Mouse (Mus musculus): ENCODE results near the gene Ust. TPM values are rescaled to one million over a fixed set of nuclear protein-coding genes. Genes with fewer than 3 reads are reported as not detected.

The Ust gene
- polyA plus RNA-seq, 1 experiment from 2014 or later: 5.9 TPM

DNA sequence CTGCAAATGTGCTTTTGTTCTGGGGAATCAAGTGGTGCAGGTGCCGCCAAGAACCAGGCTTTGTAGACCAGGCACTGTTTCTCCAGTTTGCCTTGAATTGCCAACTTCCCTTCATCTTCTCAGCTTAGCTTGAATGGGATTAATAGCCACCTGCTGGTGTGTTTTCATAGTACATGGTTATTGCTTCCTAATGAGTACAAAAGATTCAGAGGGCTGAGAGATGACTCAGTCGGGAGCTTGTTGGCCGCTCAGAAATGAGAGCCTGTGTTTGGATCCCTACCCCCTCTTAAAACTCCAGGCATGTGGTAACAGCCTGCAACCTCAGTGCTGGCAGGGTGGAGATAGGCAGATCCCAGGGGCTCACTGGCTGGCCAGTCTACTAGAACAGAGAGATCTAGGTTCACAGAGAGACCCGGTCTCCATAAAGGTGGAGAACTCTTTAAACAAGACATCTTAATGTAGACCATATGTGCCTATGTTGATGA lies 127.3 kb downstream of the Ust start:
- Histone ChIP-seq H3K4me1 (ENCODE audit: control insufficient read depth, insufficient read depth, low read length) (no peaks in the 10 kb centered on the region), H3K9ac (ENCODE audit: low read length) (no peak overlapping the region), H3K9me3 (ENCODE audit: control insufficient read depth, low read length) (no peaks in the 10 kb centered on the region), H3K27me3 (ENCODE audit: control insufficient read depth, insufficient read depth, low read length) (no peaks in the 10 kb centered on the region), H3K4me2 (ENCODE audit: low read depth, severe bottlenecking) (no peak overlapping the region), H3K27ac (replicated peaks; ENCODE audit: low read depth, low read length) (no peak overlapping the region), H3K36me3 (ENCODE audit: control insufficient read depth, insufficient read depth, low read length) (no peaks in the 10 kb centered on the region), H3K4me3 (ENCODE audit: low read depth, low read length) (no peak overlapping the region)
- DNase-seq (ENCODE audit: low spot score) (no peak), ATAC-seq (ENCODE audit: insufficient number of reproducible peaks, low FRiP score, low TSS enrichment, low read depth) (0 out of 2 replicates have a peak, but pooled peaks have one; percentile 39)
- WGBS: 39% methylated on average over 4 of the region's 4 CpGs

DNA sequence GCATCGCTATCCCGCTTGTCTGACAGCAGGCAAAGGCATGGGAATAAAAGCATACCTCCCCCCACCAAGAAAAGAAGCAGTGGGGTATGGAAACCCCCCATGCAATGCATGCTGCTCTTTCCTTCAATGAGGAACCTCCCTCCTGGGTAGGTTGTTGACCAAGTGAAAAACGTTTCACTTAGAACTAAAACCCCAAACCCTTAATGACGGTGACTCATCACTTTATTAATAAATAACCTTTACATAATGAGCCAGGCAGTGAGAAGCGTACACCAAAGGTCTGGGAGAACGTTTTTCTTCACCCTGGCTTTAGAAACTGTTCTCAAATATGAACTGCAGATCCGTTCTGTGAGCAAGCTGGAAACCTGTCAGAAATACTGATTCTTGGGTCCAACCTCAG lies 130.4 kb downstream of the Ust start:
- WGBS: 88% methylated on average over 7 of the region's 7 CpGs

DNA sequence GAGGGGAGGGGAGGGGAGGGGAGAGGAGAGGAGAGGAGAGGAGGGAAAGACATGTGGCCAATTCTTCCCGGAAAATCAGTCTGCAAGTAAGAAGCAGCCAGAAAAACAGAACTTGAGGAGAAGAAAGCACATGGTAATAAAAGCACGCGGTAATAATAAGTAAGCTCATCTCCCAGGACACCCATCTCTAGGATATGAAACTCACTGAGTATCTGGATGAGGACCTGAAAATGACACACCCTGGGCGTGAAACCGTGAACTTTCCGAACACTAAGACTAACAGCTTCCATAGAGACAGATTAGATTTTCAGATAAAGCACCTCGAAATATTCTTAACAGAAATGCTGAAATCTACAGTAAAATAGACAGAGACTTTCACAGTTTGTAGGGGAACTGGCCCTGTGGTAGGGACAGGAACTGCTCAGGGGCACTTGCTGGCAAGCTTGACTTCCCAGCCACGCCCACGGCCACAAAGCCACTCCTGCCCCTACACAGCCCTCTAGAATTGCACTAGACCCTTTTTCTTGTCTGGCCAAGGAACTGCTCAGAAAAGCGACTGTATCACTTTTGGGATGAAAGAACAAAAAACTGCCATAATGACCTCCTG lies 148.6 kb downstream of the Ust start:
- ATAC-seq (ENCODE audit: insufficient number of reproducible peaks, low FRiP score, low TSS enrichment, low read depth) (no peak), DNase-seq (ENCODE audit: low spot score) (no peak)
- Histone ChIP-seq H3K36me3 (ENCODE audit: control insufficient read depth, insufficient read depth, low read length) (no peaks in the 10 kb centered on the region), H3K9ac (ENCODE audit: low read length) (no peak overlapping the region), H3K9me3 (ENCODE audit: control insufficient read depth, low read length) (no peaks in the 10 kb centered on the region), H3K4me1 (ENCODE audit: control insufficient read depth, insufficient read depth, low read length) (no peaks in the 10 kb centered on the region), H3K4me3 (ENCODE audit: low read depth, low read length) (no peak overlapping the region), H3K27ac (replicated peaks; ENCODE audit: low read depth, low read length) (no peak overlapping the region), H3K4me2 (ENCODE audit: low read depth, severe bottlenecking) (no peak overlapping the region), H3K27me3 (ENCODE audit: control insufficient read depth, insufficient read depth, low read length) (no peaks in the 10 kb centered on the region)
- 82% methylated on average over 10 of the region's 10 CpGs for WGBS

More for the DNA sequence above, 130.4 kb downstream of the Ust start:
- H3K9me3 ChIP-seq (ENCODE audit: control insufficient read depth, low read length): no peaks in the 10 kb centered on the region
- H3K4me2 ChIP-seq (ENCODE audit: low read depth, severe bottlenecking): no peak overlapping the region
- no peak overlapping the region for H3K9ac ChIP-seq (ENCODE audit: low read length)
- no peaks in the 10 kb centered on the region for H3K27me3 ChIP-seq (ENCODE audit: control insufficient read depth, insufficient read depth, low read length)
- ATAC-seq (ENCODE audit: insufficient number of reproducible peaks, low FRiP score, low TSS enrichment, low read depth): no peak
- no peak for DNase-seq (ENCODE audit: low spot score)
- no peak overlapping the region for H3K4me3 ChIP-seq (ENCODE audit: low read depth, low read length)
- no peak overlapping the region for H3K27ac ChIP-seq (replicated peaks; ENCODE audit: low read depth, low read length)
- no peaks in the 10 kb centered on the region for H3K36me3 ChIP-seq (ENCODE audit: control insufficient read depth, insufficient read depth, low read length)
- H3K4me1 ChIP-seq (ENCODE audit: control insufficient read depth, insufficient read depth, low read length): no peaks in the 10 kb centered on the region

DNA sequence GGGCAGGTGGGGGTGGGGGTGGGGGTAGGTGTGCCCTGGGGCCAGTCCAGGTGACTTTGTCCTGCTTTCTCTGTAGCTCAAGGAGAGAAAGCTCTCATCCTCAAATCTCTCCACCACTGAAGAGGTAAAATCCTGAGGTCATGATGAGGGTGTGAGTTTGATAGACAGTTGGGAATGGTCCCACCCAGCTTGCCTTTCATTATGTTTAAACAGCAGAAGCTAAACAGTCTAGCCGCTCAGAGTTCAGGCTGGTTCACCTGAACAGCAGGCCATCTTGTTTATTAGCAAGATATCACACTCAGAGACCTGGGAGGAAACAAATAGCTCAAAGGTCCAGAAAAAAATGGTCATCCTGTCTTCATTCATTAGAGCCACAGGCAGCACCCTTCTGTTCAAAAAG lies 152.8 kb downstream of the Ust start:
- H3K27me3 ChIP-seq (ENCODE audit: control insufficient read depth, insufficient read depth, low read length): no peaks in the 10 kb centered on the region
- H3K36me3 ChIP-seq (ENCODE audit: control insufficient read depth, insufficient read depth, low read length): no peaks in the 10 kb centered on the region
- H3K9ac ChIP-seq (ENCODE audit: low read length): no peak overlapping the region
- H3K27ac ChIP-seq (replicated peaks; ENCODE audit: low read depth, low read length): no peak overlapping the region
- no peak overlapping the region for H3K4me3 ChIP-seq (ENCODE audit: low read depth, low read length)
- no peak for DNase-seq (ENCODE audit: low spot score)
- no peaks in the 10 kb centered on the region for H3K4me1 ChIP-seq (ENCODE audit: control insufficient read depth, insufficient read depth, low read length)
- H3K4me2 ChIP-seq (ENCODE audit: low read depth, severe bottlenecking): no peak overlapping the region
- 43% methylated on average over 1 of the region's 1 CpGs for WGBS
- no peak for ATAC-seq (ENCODE audit: insufficient number of reproducible peaks, low FRiP score, low TSS enrichment, low read depth)
- no peaks in the 10 kb centered on the region for H3K9me3 ChIP-seq (ENCODE audit: control insufficient read depth, low read length)

DNA sequence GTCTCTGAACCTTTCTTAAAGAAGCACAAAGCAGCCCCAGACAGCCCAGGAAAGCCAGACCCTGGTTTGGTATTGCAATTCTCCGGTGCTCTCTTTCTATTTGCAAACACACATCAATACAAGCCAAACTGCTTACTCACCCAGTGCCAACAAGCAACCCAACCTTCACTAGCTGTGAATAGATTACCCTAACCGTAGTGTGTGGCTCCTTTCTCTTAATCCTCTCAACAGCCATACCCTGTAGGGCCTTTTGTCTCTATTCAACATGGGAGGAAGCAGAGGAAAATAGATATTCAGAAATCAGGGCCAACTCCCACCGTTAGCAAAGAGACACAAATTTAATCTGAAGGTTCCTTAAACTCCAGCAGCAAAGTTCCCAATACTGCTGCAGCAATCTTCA lies 154.4 kb downstream of the Ust start:
- H3K27ac ChIP-seq (replicated peaks; ENCODE audit: low read depth, low read length): no peak overlapping the region
- WGBS: 66% methylated on average over 3 of the region's 3 CpGs
- ATAC-seq (ENCODE audit: insufficient number of reproducible peaks, low FRiP score, low TSS enrichment, low read depth) (no peak), DNase-seq (ENCODE audit: low spot score) (no peak)
- no peak overlapping the region for H3K4me2 ChIP-seq (ENCODE audit: low read depth, severe bottlenecking)
- H3K36me3 ChIP-seq (ENCODE audit: control insufficient read depth, insufficient read depth, low read length): no peaks in the 10 kb centered on the region
- no peaks in the 10 kb centered on the region for H3K4me1 ChIP-seq (ENCODE audit: control insufficient read depth, insufficient read depth, low read length)
- no peaks in the 10 kb centered on the region for H3K9me3 ChIP-seq (ENCODE audit: control insufficient read depth, low read length)
- no peak overlapping the region for H3K4me3 ChIP-seq (ENCODE audit: low read depth, low read length)
- no peaks in the 10 kb centered on the region for H3K27me3 ChIP-seq (ENCODE audit: control insufficient read depth, insufficient read depth, low read length)
- H3K9ac ChIP-seq (ENCODE audit: low read length): no peak overlapping the region

DNA sequence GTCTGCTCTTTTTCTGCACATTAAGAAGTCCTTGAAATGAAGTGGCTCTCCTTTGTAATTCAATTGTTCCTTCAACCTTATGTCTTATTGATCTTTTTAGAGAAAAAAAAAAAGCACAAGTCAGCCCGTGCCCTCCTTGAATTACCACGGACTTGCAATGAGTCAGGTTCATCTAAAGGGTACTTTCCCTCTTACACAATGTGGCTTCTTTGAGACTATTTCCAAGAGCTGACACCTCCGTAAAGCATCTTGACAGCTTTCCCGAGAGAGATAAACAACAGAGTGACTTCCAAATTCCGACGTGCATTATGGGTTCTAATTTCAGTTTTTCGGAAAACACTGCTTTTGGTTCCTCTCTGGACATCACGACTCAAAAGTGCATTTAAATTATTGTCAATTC lies 155.3 kb downstream of the Ust start:
- Histone ChIP-seq H3K27ac (replicated peaks; ENCODE audit: low read depth, low read length) (no peak overlapping the region), H3K4me1 (ENCODE audit: control insufficient read depth, insufficient read depth, low read length) (no peaks in the 10 kb centered on the region), H3K27me3 (ENCODE audit: control insufficient read depth, insufficient read depth, low read length) (no peaks in the 10 kb centered on the region), H3K9me3 (ENCODE audit: control insufficient read depth, low read length) (no peaks in the 10 kb centered on the region), H3K4me3 (ENCODE audit: low read depth, low read length) (no peak overlapping the region), H3K4me2 (ENCODE audit: low read depth, severe bottlenecking) (no peak overlapping the region), H3K36me3 (ENCODE audit: control insufficient read depth, insufficient read depth, low read length) (no peaks in the 10 kb centered on the region), H3K9ac (ENCODE audit: low read length) (no peak overlapping the region)
- DNase-seq (ENCODE audit: low spot score) (no peak), ATAC-seq (ENCODE audit: insufficient number of reproducible peaks, low FRiP score, low TSS enrichment, low read depth) (no peak)
- WGBS: 65% methylated on average over 8 of the region's 8 CpGs

DNA sequence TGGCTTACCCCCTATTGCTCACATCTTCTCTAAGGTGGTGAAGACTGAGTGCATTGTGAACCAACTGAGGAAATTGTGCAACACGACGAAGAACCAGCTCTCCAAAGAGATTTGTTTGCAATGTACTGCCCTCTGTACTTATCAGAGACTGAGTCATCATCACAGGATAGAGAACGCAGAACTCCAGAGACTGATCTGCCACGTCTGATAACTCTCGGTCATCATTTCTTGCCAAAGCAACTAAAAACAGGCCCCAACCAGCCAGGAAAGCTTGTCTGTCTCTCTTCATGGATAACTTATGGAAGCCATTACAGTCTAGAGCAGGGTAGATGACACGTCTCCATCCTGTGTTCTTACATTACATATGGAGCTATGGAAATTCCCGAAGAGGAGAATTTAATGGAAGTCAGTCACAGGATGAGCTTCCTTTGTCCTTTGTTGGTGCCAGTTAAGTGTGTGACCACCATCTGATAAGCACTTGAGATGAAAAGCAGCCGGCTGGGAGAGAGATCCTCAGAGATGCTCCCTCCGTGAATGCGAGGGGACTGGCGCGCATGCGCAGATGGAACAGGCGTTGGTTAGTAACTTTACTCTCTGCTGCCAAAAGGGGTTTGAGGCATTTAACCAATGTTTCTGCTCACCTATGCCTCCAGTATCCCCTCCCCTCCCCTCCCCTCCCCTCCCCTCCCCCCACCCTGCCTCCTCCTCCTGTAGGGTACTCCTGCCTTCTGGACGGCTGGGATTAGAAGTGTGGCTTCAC lies 160.2 kb downstream of the Ust start:
- no peak for ATAC-seq (ENCODE audit: insufficient number of reproducible peaks, low FRiP score, low TSS enrichment, low read depth)
- H3K9me3 ChIP-seq (ENCODE audit: control insufficient read depth, low read length): no peaks in the 10 kb centered on the region
- 83% methylated on average over 15 of the region's 15 CpGs for WGBS

DNA sequence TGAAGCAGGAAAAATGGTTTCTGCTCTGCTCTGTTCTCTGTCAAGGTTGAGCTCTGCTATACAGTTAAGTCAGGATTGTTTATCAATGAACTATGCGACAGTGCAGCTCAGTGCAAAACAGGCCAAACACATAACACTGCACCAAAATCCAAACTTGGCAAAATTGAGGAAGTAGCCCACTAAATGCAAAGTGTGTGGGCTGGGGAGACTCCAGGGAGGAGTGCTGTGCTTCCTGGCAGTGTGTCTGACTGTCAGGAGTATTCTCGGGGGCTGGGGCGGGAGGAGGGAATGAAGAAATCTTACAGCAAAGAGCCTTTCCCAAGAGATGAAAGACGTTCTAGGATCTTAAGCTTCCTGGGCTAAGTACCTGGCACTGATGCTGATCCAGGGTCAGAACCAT lies 165.1 kb downstream of the Ust start:
- H3K4me1 ChIP-seq (ENCODE audit: control insufficient read depth, insufficient read depth, low read length): no peaks in the 10 kb centered on the region
- DNase-seq (ENCODE audit: low spot score) (no peak), ATAC-seq (ENCODE audit: insufficient number of reproducible peaks, low FRiP score, low TSS enrichment, low read depth) (no peak)
- 83% methylated on average over 4 of the region's 4 CpGs for WGBS
- no peaks in the 10 kb centered on the region for H3K36me3 ChIP-seq (ENCODE audit: control insufficient read depth, insufficient read depth, low read length)
- H3K4me2 ChIP-seq (ENCODE audit: low read depth, severe bottlenecking): no peak overlapping the region
- no peak overlapping the region for H3K4me3 ChIP-seq (ENCODE audit: low read depth, low read length)
- no peak overlapping the region for H3K9ac ChIP-seq (ENCODE audit: low read length)
- no peaks in the 10 kb centered on the region for H3K9me3 ChIP-seq (ENCODE audit: control insufficient read depth, low read length)
- no peak overlapping the region for H3K27ac ChIP-seq (replicated peaks; ENCODE audit: low read depth, low read length)
- H3K27me3 ChIP-seq (ENCODE audit: control insufficient read depth, insufficient read depth, low read length): no peaks in the 10 kb centered on the region

More for the DNA sequence above, 160.2 kb downstream of the Ust start:
- Histone ChIP-seq H3K27me3 (ENCODE audit: control insufficient read depth, insufficient read depth, low read length) (no peaks in the 10 kb centered on the region), H3K9ac (ENCODE audit: low read length) (no peak overlapping the region), H3K4me3 (ENCODE audit: low read depth, low read length) (no peak overlapping the region), H3K36me3 (ENCODE audit: control insufficient read depth, insufficient read depth, low read length) (no peaks in the 10 kb centered on the region), H3K27ac (replicated peaks; ENCODE audit: low read depth, low read length) (no peak overlapping the region), H3K4me1 (ENCODE audit: control insufficient read depth, insufficient read depth, low read length) (no peaks in the 10 kb centered on the region), H3K4me2 (ENCODE audit: low read depth, severe bottlenecking) (no peak overlapping the region)
- DNase-seq (ENCODE audit: low spot score): no peak

Measured in limb, embryonic 11.5 days (tissue).